Mouse (Mus musculus) right cerebral cortex, postnatal 36 days (tissue): Measurements from ENCODE around the gene Phf23.

Experiments used
- DNase-seq, 2 experiments: peaks; one replicate each; pipeline ENCODE4 v3.0.0; 2022; ENCODE audit warnings: low spot score in 2 of 2, mixed read lengths in 1 of 2

The Phf23 gene

DNA sequence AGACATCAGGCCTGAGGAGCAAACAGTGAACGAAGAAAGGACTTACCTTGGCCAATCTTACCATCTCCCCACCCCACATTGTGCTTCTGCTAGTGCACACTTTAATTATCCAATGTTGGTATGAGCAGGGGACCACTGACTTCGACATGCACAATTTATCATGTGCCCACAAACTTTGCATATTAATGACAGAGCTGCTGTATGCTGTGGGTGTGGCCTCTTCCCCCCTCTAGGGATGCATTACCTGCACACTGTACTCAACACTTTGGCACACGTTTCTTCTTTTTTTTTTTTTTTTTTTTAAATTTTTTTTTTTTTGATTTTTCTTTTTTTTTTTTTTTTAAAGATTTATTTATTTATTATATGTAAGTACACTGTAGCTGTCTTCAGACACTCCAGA lies 24.8 kb upstream of the Phf23 start:
- no peak for DNase-seq

DNA sequence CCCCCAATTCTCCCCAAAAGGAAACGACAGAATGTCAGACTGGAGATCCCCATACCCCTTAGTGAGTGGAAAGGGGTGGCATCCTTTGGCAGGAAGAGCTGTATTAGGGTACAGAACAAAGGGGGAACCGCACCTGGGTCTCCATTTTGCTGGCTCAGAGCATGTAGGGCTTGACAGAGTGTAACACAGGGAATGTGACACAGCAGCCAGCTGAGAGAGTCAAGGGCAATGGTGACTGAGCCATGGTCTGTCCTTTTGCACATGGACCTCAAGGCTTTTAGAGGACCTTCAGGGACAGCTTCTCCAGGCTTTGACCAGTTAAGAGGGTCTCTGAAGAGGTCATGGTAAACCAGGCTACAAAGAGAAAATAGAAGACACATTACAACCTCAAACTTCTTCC lies 20.7 kb upstream of the Phf23 start:
- no peak for DNase-seq

DNA sequence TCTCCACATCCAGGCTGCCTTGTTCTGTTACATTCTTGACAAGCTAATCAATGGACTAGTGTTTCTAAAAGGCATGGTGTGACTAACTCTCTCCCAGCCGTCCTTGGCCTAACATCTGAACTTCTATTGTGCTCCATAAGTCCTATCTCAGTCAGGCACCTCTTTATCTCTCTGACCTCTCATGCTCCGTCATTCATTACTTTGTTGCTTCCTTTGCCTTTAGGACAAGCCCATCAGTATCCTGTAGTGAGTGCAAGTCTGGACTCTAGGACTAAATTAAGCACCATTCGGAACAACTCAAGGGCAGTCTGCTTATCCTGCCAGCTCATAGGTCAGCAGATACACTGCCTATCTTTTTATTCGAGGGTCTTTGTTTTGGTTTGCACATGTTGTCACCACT lies 19.3 kb upstream of the Phf23 start:
- DNase-seq, result no peak

DNA sequence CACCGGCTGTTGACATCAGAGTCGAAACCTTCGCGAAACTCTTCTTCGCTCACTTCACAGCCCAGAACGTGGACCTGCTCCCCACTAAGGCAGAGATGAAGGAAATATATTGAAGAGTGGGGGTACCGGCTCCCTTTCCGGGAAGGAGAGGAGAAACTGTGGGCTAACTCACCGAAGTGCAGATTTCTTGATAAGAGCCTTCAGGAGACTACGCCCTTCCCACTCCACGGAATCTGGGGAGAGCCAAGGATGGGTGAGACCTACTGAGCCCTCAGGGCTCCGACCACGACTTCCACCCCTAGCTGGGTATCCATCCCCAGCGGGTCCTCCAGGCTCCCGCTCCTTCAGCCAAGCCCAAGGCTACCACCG lies 15.8 kb upstream of the Phf23 start:
- DNase-seq, result no peak

DNA sequence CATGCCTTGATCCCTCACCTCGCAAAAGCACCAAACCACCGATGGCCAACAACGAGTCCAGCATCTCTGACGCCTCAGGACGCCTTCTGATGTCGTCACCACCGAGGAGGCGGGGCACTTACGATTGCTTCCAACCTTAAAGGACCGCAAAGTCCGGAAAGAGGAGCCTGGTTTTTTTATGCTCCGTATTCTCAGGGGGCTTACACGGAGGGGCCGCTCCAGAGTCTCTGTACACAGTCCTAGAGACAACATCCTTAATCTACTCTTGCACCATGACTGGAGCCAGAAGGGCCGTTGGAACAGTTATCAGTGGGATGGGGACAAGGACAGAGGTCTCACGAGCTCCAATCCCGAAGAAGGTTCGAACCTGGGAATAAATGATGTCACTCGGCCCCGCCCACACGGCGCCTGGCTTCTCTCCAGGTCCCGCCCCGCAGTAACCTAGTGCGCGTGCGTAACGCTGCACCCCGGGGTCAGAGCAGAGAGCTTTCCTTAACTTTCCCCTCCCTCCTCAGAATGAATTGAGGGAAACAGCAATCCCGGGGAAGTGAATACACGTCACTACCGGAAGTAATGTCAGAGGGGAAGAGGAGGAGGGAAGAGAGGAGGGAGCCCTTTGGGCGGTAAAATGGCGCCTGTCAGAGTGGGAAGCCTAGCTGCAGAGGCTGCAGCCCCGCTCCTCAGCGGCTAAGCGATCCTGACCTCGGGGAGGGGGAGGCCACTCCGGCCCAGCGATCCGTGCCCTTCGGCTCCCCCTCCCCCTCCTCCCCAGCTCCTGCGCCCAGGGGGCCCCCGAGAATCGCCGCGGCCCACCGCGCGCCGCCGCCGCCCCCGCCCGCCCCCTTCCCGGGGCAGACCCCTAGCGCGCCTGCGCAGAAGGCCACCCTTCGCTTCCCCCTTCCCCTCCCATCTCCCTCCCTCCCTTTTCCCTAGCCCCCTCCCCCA lies 15.1 kb upstream of the Phf23 start:
- DNase-seq, result peak; percentile 98 to 99

DNA sequence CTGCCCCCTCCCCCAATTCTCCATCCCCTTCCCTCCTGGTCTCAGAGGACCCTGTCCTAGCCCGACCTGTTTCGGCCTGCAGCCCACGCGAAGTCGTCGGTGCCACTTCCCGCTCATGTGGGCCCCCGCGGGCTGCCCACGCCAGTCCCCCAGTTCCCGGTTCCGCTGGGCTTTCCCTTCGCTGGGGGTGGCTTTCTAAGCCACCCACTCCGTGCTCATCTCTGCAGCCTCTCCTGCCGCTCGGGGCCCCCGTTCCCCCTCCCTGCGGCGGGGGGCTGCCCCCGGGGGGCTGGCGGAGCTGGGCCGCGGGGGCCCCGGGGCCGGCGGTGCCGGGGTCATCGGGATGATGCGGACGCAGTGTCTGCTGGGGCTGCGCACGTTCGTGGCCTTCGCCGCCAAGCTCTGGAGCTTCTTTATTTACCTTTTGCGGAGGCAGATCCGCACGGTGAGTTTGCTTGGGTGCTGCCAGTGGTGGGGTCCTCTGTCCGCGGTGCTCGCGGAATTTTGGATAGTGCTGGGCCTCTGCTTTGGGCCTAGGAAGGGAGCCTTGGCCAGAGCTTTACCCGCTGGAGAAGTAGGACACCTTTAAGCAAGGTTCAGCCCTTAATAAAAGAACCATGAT lies 14.3 kb upstream of the Phf23 start, which contains the start of gene Ctdnep1:
Gene Ctdnep1, plus strand, starts transcription at position 16 of the 622 bp plus-strand sequence.
- DNase-seq, result no peak

DNA sequence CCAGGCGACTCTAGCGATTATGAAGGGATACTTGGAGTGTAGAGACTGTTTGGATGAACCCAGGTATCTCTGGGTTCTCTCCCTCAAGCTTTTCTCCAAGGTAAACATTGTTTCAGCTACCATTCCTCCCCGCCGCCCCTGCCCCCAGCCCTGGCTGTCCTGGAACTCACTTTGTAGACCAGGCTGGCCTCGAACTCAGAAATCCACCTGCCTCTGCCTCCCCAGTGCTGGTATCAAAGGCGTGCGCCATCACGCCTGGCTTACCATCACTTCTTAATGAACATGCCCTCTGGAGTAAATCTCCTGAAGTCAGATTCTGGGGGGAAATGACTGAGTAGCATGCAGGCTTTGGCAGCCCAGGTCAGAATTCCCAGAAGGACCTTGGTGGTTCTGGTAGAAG lies 13.4 kb upstream of the Phf23 start, which contains the start of gene Elp5:
Gene Elp5, minus strand, starts transcription at position 293 of the 400 bp plus-strand sequence.
- no peak for DNase-seq

DNA sequence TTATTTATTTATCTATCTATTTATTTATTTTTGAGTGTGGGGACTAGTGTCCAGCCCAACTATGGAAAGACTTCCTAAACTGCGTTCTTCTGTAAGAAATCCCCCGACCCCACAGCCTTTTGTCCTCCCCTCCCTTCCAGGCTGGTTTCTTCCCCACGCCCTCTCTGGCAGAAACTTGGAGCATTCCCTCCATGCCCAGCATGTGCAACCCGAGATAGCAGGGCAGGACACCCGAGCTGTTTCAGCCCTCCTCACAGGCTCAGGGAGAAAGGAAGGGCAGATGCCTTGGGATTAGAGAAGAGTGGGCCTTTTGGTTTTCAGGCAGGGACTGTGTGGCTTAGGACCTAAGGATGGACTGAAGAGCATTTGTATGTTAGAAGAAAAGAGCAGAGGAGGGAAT lies 12.7 kb upstream of the Phf23 start:
- no peak for DNase-seq

DNA sequence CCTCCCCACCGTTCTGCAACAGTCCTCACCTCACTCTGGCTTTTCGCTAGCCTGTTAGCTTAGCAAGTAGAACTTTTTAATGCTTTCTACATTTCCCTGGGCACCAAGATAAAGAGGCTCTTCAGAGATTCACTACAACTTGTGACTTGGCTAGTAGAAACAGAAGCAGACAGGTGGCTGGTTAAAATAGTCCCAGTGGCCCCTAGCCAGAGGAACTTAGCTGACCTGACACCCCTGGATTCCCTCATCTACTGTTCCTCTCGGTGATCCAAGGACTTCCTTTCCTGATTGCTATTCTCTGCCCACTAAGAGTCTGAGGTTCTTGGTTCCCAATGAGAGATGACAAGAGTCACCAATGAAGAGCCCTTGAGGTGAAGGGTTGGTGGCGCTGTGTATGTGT lies 12.2 kb upstream of the Phf23 start:
- DNase-seq, result no peak

DNA sequence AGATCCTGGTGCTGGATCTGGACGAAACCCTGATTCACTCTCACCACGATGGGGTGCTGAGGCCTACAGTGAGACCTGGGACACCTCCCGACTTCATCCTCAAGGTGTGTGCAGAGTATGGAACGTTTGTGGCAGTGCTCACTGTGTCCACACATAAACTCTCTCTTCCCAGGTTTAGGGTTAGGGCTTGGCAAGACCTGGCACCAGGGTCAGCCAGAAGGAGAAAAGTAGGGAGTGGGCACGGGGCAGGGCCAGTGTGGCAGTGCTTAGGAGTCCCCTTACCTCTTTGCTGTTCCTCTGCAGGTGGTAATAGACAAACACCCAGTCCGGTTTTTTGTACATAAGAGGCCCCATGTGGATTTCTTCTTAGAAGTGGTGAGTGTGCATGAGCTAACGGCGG lies 11.1 kb upstream of the Phf23 start:
- DNase-seq, result no peak

DNA sequence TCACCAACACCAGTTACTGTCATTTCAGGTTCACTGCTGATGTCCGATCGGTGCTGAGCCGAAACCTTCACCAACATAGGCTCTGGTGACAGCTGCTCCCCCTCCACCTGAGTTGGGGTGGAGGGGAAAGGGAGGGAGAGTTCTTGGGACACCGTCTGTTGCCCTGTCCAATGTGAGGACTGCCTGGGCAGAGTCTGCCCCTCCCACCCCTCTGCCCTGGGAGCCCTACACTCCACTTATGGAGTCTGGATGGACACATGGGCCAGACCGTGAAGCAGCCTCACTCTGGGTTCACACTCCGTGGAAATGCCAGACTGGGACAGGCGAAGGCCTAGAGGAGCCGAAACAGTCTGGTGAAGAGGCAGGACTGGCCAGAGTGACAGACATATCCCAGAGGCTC lies 5.6 kb upstream of the Phf23 start:
- DNase-seq, result no peak

DNA sequence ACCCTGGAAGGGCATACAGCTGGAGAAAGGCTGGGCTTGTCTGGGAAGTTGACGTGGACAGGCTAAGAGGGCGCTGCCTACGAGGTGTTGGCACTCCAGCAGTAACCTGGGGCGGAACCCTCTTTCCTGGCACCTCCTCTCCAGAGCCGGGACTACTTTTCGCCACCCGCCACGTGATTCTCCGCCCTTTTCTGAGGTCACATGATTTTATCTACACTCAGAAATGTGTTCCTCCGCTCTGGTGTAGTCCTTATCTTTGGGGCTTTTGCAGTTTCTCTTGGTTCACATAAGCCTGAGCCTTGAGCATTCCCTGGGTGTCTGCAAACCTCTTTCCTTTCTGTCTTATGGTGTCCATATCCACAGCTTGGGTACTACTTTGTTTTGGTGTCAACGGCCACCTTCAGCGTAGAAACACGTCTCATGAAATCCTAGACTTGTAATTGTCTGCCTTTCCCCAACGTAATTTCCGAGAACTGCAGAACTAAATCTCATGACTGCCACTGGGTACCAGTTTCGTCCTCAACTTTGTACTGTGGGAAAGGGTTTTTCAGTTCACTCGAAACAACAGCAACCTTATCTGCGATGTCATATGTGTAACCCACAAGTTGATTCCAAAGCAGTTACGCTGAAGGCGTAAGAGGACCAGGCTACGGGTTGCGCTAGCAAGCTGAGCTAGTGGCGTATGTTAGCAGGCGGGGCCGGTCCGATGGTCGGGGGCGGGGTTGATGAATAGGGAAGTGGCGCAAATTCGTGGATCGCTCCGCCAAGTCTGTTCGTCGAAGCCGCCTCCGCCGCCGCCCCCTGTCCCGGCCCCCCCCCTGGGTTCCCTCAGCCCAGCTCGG lies 4.5 kb upstream of the Phf23 start, which contains the start of gene Gabarap:
Gene Gabarap, plus strand, starts transcription at position 294 of the 842 bp plus-strand sequence.
- peak; percentile 92 to 94 for DNase-seq

DNA sequence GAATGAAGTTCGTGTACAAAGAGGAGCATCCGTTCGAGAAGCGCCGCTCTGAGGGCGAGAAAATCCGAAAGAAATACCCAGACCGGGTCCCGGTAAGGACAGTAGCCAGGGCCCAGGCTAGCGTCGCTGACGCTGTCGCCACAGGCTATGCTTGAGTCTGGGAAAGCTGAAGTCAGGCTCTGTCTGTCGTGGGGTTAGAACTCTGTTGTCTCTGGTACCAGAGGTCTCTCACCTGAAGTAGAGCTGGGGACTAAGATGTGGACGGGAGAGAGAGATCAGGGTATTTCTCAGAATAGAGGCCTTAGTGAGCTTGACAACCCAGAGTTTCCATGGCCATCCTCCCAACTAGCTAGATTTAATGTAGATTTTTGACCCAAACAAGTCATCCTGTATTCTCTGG lies 3.9 kb upstream of the Phf23 start:
- DNase-seq, result no peak

DNA sequence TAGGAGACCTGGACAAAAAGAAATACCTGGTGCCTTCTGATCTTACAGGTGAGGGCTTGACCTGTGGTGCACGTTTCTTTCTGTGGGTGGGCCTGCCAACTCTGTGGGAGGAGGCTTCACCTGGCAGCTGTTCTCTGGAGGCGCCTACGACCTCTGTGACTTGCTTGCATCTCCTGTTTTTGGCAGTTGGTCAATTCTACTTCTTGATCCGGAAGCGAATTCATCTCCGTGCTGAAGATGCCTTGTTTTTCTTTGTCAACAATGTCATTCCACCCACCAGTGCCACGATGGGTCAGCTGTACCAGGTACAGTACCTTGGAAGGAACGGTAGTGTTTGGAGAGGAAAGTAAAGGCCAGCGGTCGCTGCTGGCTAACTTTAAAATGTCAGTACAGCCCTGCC lies 3.2 kb upstream of the Phf23 start:
- DNase-seq, result no peak

DNA sequence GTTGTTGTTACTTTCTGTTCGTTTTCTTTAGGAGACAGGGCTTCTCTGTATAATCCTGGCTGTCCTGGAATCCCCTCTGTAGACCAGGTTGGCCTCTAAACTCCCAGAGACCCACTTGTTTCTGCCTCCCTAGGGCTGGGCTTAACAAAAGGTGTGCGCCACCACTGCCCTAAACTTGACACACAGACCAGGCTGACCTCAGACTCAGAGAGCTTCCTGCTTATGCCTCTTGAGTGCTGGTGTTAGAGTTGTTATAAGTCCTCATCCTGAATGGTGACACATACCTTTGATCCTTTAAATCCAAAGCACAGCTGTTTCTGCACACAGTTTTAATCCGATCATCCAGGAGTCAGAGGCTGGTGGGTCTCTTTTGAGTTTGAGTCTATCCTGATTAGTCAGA lies 2.6 kb upstream of the Phf23 start:
- no peak for DNase-seq

DNA sequence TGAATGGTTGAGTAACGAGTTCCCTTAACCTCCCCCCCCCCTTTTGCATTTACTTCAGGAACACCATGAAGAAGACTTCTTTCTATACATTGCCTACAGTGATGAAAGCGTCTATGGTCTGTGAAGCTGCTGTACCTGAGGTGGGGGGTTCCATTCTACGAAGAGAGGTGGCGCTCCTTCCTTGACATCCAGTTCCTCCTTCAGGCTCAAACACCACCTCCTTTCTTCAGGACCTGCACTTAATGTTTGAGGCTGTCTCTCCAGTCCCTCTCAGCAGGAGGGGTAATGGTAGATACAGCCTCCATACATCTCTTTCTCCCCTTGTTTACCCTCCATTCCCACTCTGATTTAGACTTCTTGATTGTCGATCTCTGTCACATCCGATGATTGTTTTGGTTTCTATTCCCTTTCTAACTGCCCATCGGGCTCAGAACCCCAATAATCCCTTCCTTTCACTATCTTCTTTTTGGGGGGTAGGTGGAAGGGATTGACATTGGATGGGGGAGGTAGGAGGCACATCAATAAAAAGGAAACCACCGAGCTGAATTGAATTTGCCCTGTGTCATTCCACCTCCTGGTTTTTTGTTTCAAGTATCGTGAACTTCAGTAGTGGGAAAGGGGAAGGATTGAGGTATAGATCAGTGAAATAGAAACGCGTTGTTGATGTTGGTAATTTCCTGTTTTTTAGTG lies 1.0 kb upstream of the Phf23 start:
- DNase-seq, result no peak

DNA sequence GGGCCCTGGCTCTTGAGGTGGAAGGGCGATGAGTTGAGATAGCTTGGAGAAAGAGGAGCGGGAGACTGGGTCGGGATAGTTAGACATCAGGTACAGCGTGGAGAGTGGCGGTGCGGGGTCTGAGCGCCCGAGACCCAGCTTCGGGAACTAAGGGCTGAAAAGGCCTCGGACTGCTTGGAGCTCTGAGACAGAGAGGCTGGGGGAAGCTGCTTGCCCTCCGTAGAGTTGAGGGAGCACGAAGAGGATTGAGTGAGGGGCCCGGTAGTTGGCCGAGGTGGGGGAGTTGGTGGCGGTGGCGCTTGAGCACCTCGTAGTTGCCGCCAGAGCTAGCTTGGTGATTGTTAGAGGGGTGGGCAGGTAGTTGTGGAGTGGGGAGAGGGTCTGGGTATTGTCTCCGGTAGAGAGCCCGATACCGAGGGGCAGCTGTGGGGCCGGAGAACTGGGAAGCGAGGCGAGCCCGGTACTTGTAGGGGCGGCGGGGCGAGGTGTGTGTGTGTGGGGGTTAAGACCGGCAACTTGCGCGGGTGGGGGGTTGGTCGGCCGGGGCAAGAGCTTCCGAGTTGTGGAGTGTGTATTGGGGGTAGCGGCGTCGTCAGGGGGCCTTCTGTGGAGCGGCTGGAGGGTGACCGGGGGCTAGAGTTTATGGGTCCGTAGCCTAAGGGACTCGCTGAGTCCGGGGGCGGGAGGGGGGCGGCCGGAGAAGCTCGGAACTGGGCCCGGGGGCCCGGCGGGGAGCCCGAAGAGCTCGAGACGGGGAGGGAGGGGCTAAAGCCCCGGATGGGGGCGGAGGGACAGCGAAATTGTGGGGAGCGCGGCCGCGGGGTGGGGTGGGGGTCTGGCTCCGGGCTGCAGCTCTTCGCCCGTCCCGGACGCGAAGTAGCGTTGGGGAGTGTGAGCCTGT lies 834 bp downstream of the Phf23 start:
- no peak for DNase-seq

DNA sequence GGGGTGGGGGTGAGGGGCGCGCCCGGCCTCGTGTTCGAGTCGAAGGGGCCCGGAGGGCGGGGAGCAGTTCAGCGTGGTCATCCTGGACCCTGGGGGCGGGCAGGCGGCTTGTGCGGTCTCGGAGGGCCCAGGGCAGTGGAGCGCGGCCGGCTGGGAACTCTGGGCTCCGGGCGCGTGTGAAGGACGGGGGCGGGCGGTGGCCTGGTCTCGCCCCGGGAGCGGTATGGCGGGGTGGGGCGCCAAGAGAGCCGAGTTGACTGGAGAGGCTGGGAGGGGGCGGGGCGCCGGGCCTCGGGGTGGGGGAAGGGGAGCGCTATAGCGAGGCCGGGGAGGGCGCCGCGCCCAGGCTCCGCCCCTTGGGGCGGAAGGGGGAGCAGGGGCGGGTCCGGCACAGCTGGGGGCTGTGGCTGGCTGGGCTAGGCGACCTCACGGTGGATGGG lies 1.5 kb downstream of the Phf23 start:
- no peak for DNase-seq

DNA sequence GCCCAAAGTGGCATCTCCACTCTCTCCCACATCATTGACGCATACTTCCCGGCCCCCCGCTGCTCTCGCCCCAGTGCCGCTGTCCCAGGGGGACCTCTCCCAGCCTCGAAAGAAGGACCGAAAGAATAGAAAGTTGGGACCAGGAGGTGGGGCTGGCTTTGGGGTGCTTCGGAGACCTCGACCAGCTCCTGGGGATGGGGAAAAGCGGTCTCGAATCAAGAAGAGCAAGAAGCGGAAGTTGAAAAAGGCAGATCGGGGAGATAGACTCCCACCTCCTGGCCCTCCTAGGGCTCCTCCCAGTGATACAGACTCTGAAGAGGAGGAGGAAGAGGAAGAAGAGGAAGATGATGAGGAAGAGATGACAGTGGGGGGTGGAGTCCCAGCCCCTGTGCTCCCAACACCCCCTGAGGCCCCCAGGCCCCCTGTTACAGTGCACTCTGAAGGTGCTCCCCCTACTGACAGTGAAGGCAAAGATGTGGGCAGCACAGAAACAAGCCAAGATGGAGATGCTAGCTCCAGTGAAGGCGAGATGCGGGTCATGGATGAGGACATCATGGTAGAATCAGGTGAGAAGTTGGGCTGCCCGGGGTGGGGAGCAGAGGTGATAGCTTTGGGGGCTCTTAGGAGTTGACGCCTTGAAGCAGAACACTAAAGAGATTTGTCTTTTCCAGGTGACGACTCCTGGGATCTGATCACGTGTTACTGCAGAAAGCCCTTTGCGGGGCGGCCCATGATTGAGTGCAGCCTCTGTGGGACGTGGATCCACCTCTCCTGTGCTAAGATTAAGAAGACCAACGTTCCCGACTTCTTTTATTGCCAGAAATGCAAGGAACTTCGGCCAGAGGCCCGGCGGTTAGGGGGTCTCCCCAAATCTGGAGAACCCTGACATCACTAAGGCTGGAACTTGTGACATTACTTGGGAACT lies 3.3 kb downstream of the Phf23 start:
- no peak for DNase-seq
